Mouse (Mus musculus) liver, embryonic 14.5 days (tissue): ENCODE measurements at regions not wholly inside any gene's neighbourhood (a gene's known extent, or its start where the extent isn't known, plus 50 kb on each side); places are given as distances from the start of the nearest gene placed in this dataset.

ENCODE experiments used
- CTCF ChIP-seq: IDR thresholded peaks from 2 replicates; pipeline ENCODE4 v1.5.1; 2016; ENCODE audit warnings: antibody characterized with exemption, low read depth, control low read depth
- EP300 ChIP-seq: IDR thresholded peaks from 2 replicates; pipeline ENCODE4 v1.6.1; 2016; ENCODE audit warnings: antibody characterized with exemption, low read depth

DNA sequence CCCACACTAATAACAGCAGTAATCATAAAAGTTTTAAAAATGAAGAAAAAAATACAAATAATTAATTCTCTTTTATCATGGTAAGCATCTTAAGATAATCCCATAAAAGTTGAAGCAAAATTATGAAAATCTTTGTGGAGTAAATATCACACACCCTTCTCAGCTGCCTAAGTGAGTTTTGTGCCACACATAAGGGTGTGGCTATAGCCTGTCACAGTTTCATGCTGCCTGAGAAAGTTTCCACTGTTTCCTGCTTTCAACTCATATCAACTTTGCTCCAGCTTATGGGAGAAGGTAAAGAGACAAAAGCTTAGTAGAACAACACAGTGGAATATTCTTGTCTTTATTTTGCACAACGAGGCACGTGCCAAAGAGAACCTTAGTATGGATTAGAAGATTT lies 68.9 kb upstream of the Pdk4 start:
- TF ChIP-seq CTCF, result no peak
- TF ChIP-seq EP300, result no peak
